Mouse (Mus musculus) A20 (cell line): Measurements from ENCODE around the gene Vil1.

Experiments used
- DNase-seq: peaks from one replicate; pipeline ENCODE4 v3.0.0-alpha.2; 2011; ENCODE audit warnings: low read depth, low spot score

The Vil1 gene

GRCm38 (mm10) chr1:74411753-74412325 is 2.7 kb downstream of the Vil1 start:
- DNase-seq, result no peak

- no peak for DNase-seq
Measured at GRCm38 (mm10) chr1:74412711-74413110, 3.5 kb downstream of the Vil1 start.

GRCm38 (mm10) chr1:74415143-74415542 is 6.0 kb downstream of the Vil1 start:
- DNase-seq, result peak; percentile 63

- DNase-seq, result no peak
Measured at GRCm38 (mm10) chr1:74418747-74419439, 9.7 kb downstream of the Vil1 start.

- no peak for DNase-seq
Measured at GRCm38 (mm10) chr1:74419440-74419794, 10.2 kb downstream of the Vil1 start.

GRCm38 (mm10) chr1:74423147-74423546 is 14.0 kb downstream of the Vil1 start:
- no peak for DNase-seq

- no peak for DNase-seq
Measured at GRCm38 (mm10) chr1:74425845-74426244, 16.7 kb downstream of the Vil1 start.

- DNase-seq, result no peak
Measured at GRCm38 (mm10) chr1:74433220-74433619, 24.0 kb downstream of the Vil1 start.

- DNase-seq, result peak; percentile 41
Measured at GRCm38 (mm10) chr1:74434596-74434995, 25.4 kb downstream of the Vil1 start.

GRCm38 (mm10) chr1:74435563-74435962 is 26.4 kb downstream of the Vil1 start:
- DNase-seq, result peak; percentile 84

GRCm38 (mm10) chr1:74437702-74438427 is 28.7 kb downstream of the Vil1 start:
- DNase-seq, result peak; percentile 43

- no peak for DNase-seq
Measured at GRCm38 (mm10) chr1:74439166-74439876, 30.1 kb downstream of the Vil1 start.

- no peak for DNase-seq
Measured at GRCm38 (mm10) chr1:74444538-74444937, 35.4 kb downstream of the Vil1 start.

- peak; percentile 59 for DNase-seq
Measured at GRCm38 (mm10) chr1:74452611-74453045, 43.5 kb downstream of the Vil1 start.

- peak; percentile 63 for DNase-seq
Measured at GRCm38 (mm10) chr1:74460273-74460672, 51.1 kb downstream of the Vil1 start.
